Mouse (Mus musculus): ENCODE measurements around the gene Eftud2. TPM values are rescaled to one million over a fixed set of nuclear protein-coding genes. Genes with fewer than 3 reads are reported as not detected.

Eftud2 gene
- polyA plus RNA-seq (2015; fragmentation: Nextera tagmentation; extraction: Ambion mirVana), result 149 and 151 TPM in 2 replicates

DNA sequence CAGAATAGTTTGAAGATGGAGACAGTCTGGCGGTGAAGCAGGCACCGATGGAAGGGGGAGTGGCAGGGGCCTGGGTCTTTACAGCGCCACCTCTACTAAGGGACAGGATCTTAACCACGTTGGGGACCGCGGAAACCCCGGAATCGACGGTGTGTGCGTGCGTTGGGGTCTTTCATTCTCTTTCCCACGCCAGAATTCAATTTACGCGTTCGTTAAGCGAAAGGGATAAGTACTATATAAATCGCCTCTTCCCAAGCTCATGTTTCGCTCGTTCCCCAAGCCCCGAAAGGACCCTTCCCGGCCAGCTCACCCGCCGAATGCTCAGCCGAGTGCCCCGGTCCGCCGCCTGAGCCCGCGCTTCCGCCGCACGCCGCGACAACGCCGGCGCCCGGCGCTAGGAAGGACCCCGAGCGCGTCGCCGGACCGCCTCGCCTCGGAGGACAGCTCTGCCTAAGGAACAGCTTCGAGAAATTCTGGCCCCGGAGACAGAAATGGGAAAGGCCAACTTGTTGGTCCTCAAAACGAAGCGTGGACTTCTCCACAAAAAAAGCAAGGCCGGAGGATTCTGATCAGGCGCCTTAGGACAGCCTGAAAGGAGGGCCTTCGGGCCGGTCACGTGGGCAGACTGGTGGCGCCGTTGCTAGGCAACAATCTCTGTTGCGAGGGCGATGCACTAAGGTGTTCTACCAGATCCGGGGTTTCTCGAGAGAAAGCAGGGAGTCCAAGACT lies at the start of gene Eftud2, which contains the start of gene Ccdc103:
Gene Eftud2, minus strand, starts transcription at position 401 of the 729 bp plus-strand sequence.
Gene Ccdc103, plus strand, starts transcription at position 620 of the 729 bp plus-strand sequence.
- H3K4me1 ChIP-seq (replicated peaks), result peaks cover 24% of the 10 kb centered on the region
- peak within 1 kb of the TSS; percentile 89 for H3K9ac ChIP-seq
- H3K27me3 ChIP-seq, result peaks cover 20% of the 10 kb centered on the region
- H3K4me2 ChIP-seq, result peak within 1 kb of the TSS; percentile 80
- peaks cover 19% of the 10 kb centered on the region for H3K36me3 ChIP-seq
- H3K4me3 ChIP-seq, result peak within 1 kb of the TSS; percentile 77
- under 1% methylated on average over 62 of the region's 62 CpGs for WGBS
- peak within 1 kb of the TSS; percentile 90 for H3K27ac ChIP-seq
- H3K9me3 ChIP-seq, result no peaks in the 10 kb centered on the region
- peak; percentile 92 for ATAC-seq (ENCODE audit: low FRiP score)

DNA sequence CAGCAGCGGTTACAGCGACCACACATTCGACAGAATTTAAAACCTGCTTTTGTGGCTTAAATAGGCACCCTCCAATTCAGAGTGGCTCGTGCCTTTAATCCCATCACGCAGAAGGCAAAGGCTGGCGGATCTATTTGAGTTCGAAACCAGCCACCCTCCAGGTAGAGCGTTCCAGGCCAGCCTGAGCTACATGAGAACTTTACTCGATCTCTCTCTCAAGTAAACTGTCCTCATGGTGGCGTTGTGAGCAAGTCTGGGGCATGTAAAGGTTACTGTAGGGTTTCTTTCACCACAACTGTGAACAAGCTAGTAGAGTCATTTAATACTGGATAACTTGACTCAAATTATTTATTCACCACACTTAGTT lies 44.5 kb upstream of the Eftud2 start:
- H3K36me3 ChIP-seq, result no peaks in the 10 kb centered on the region
- H3K4me2 ChIP-seq, result peak overlapping the region; percentile 81
- peaks cover 6% of the 10 kb centered on the region for H3K27me3 ChIP-seq
- H3K9me3 ChIP-seq, result no peaks in the 10 kb centered on the region
- peak; percentile 32; the same call in 1 of the 2 replicates for ATAC-seq (ENCODE audit: low FRiP score)
- peaks cover 25% of the 10 kb centered on the region for H3K4me1 ChIP-seq (replicated peaks)
- H3K27ac ChIP-seq, result peak overlapping the region; percentile 76
- H3K4me3 ChIP-seq, result peak overlapping the region; percentile 60
- WGBS, result 3% methylated on average over 10 of the region's 10 CpGs
- peak overlapping the region; percentile 49; the same call in 1 of the 2 replicates for H3K9ac ChIP-seq

- Histone ChIP-seq H3K27me3 (peaks cover 5% of the 10 kb centered on the region; the same call in 1 of the 2 replicates), H3K4me3 (peak within 1 kb of the TSS; percentile 60), H3K9me3 (no peaks in the 10 kb centered on the region), H3K4me1 (replicated peaks) (peaks cover 25% of the 10 kb centered on the region), H3K9ac (peak within 1 kb of the TSS; percentile 66), H3K36me3 (no peaks in the 10 kb centered on the region), H3K27ac (peak within 1 kb of the TSS; percentile 76), H3K4me2 (peak within 1 kb of the TSS; percentile 81)
- under 1% methylated on average over 62 of the region's 62 CpGs for WGBS
- peak; percentile 86 for ATAC-seq (ENCODE audit: low FRiP score)
Measured at GRCm38 (mm10) chr11:102924557-102925350, 44.0 kb upstream of the Eftud2 start, which contains the start of gene Kif18b. Kif18b (minus strand) TSS chr11:102925124.

GRCm38 (mm10) chr11:102921491-102921890 lies 40.7 kb upstream of the Eftud2 start:
- H3K9ac ChIP-seq, result peak overlapping the region; percentile 15; the same call in 1 of the 2 replicates

DNA sequence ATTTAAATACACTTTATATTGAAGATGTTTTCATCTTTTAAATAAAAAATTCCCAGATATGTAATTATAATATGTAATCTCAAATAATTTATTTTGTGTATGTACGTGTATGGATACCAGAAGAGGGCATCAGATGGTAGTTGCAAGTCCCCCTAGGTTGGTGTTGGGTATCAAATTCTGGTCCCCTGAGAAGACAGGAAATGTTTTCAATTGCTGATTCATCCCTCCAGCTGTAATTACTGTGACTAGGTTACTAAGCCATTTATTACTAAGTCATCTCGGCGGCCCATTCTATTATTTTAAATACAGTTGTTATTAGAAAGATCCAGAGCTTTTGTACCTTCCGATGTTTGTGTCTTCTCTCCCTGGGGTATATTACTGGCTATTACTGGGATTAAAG lies 37.3 kb upstream of the Eftud2 start:
- peaks cover 16% of the 10 kb centered on the region for H3K4me1 ChIP-seq (replicated peaks)
- ATAC-seq (ENCODE audit: low FRiP score), result no peak
- WGBS, result 70% methylated on average over 4 of the region's 4 CpGs
- no peak overlapping the region for H3K9ac ChIP-seq
- H3K27me3 ChIP-seq, result no peaks in the 10 kb centered on the region
- H3K9me3 ChIP-seq, result no peaks in the 10 kb centered on the region
- H3K36me3 ChIP-seq, result 0 out of 2 replicates have a peak, but pooled peaks cover 5% of the 10 kb centered on the region
- no peak overlapping the region for H3K4me3 ChIP-seq
- H3K27ac ChIP-seq, result no peak overlapping the region
- no peak overlapping the region for H3K4me2 ChIP-seq

More at GRCm38 (mm10) chr11:102921491-102921890, 40.7 kb upstream of the Eftud2 start:
- Histone ChIP-seq H3K4me3 (no peak overlapping the region), H3K27me3 (no peaks in the 10 kb centered on the region), H3K4me1 (replicated peaks) (peaks cover 25% of the 10 kb centered on the region), H3K9me3 (no peaks in the 10 kb centered on the region), H3K36me3 (no peaks in the 10 kb centered on the region), H3K27ac (peak overlapping the region; percentile 48; the same call in 1 of the 2 replicates), H3K4me2 (no peak overlapping the region)
- WGBS, result 59% methylated on average over 6 of the region's 6 CpGs
- ATAC-seq (ENCODE audit: low FRiP score), result no peak

DNA sequence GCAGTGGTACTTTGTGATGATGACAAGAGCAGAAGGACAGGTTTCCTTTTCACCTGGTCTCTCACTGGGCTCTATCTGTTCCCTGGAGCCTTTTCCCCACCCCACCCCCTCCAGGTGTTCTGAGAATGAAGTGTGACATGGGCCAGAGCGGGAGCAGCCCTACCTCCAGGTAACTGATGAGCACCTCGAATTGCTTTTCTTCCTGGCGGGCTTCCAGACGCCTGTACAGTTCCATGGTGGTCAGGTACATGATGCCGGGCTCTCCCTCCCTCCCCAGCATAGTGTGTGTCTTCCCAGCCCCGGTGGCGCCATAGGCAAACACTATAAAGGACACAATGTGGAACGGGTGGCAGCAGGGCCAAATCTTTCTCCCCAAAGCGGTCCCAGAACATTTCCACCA lies 34.6 kb upstream of the Eftud2 start:
- no peaks in the 10 kb centered on the region for H3K4me1 ChIP-seq (replicated peaks)
- ATAC-seq (ENCODE audit: low FRiP score), result no peak
- H3K9me3 ChIP-seq, result no peaks in the 10 kb centered on the region
- no peak overlapping the region for H3K4me2 ChIP-seq
- no peak overlapping the region for H3K9ac ChIP-seq
- no peak overlapping the region for H3K4me3 ChIP-seq
- H3K27ac ChIP-seq, result no peak overlapping the region
- no peaks in the 10 kb centered on the region for H3K27me3 ChIP-seq
- H3K36me3 ChIP-seq, result 0 out of 2 replicates have a peak, but pooled peaks cover 5% of the 10 kb centered on the region
- WGBS, result 93% methylated on average over 9 of the region's 9 CpGs

DNA sequence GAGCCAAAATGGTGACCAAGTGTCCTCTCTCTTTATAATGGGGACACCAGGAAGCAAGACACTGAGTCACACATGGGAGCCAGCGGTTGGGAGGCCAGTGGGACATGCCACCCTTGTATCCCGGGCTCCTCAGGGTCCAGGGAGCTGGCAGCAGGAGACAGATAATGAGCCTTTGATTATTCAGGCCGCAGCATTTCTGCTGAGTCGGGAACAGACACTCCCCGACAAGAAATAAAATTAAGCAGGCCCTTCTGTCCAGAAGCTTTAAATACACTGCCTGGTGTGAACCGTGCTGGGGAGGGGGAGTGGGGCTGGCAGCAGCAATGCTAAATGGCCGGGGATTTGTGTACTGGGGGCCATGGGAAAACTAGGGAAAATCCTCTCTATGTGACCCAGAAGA lies 30.6 kb upstream of the Eftud2 start:
- WGBS, result 62% methylated on average over 7 of the region's 7 CpGs
- Histone ChIP-seq H3K36me3 (peaks cover 18% of the 10 kb centered on the region; the same call in 1 of the 2 replicates), H3K9ac (no peak overlapping the region; the same call in 1 of the 2 replicates), H3K4me3 (no peak overlapping the region), H3K9me3 (no peaks in the 10 kb centered on the region), H3K4me2 (no peak overlapping the region), H3K27me3 (no peaks in the 10 kb centered on the region), H3K27ac (no peak overlapping the region), H3K4me1 (replicated peaks) (no peaks in the 10 kb centered on the region)
- no peak for ATAC-seq (ENCODE audit: low FRiP score)

GRCm38 (mm10) chr11:102903654-102904053 lies 22.9 kb upstream of the Eftud2 start:
- ATAC-seq (ENCODE audit: low FRiP score), result no peak
- H3K36me3 ChIP-seq, result peaks cover 13% of the 10 kb centered on the region; the same call in 1 of the 2 replicates
- 68% methylated on average over 7 of the region's 7 CpGs for WGBS

DNA sequence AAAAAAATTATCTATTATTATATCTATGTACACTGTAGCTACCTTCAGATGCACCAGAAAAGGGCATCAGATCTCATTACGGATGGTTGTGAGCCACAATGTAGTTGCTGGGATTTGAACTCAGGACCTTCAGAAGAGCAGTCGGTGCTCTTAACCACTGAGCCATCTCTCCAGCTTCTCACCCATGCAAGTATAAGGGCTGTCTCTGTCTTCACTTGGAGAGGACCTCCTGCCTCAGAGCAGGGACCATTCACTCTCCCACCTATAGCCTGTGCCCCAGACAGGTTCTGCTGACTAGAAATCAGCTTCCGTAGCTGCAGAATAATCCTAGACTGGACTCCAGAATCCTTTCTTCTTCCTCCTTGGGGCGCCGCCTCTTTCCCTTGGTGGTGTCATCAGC lies 21.3 kb upstream of the Eftud2 start:
- Histone ChIP-seq H3K36me3 (no peaks in the 10 kb centered on the region), H3K4me2 (no peak overlapping the region), H3K4me1 (replicated peaks) (peaks cover 26% of the 10 kb centered on the region), H3K9me3 (no peaks in the 10 kb centered on the region), H3K27ac (no peak overlapping the region), H3K9ac (no peak overlapping the region), H3K27me3 (peaks cover 36% of the 10 kb centered on the region), H3K4me3 (no peak overlapping the region)
- no peak for ATAC-seq (ENCODE audit: low FRiP score)
- 85% methylated on average over 5 of the region's 5 CpGs for WGBS

More at GRCm38 (mm10) chr11:102903654-102904053, 22.9 kb upstream of the Eftud2 start:
- peaks cover 22% of the 10 kb centered on the region for H3K27me3 ChIP-seq
- no peak overlapping the region for H3K4me3 ChIP-seq
- H3K4me1 ChIP-seq (replicated peaks), result peaks cover 15% of the 10 kb centered on the region
- no peak overlapping the region for H3K4me2 ChIP-seq
- no peaks in the 10 kb centered on the region for H3K9me3 ChIP-seq
- H3K27ac ChIP-seq, result no peak overlapping the region
- H3K9ac ChIP-seq, result 0 out of 2 replicates have a peak overlapping the region, but pooled peaks have one; percentile 1

- peaks cover 45% of the 10 kb centered on the region for H3K27me3 ChIP-seq
- peaks cover 26% of the 10 kb centered on the region for H3K4me1 ChIP-seq (replicated peaks)
- no peak overlapping the region for H3K9ac ChIP-seq
- WGBS, result 56% methylated on average over 4 of the region's 4 CpGs
- ATAC-seq (ENCODE audit: low FRiP score), result 0 out of 2 replicates have a peak, but pooled peaks have one; percentile 55
- no peak overlapping the region for H3K4me2 ChIP-seq
- H3K4me3 ChIP-seq, result no peak overlapping the region
- H3K36me3 ChIP-seq, result no peaks in the 10 kb centered on the region
- H3K9me3 ChIP-seq, result no peaks in the 10 kb centered on the region
- H3K27ac ChIP-seq, result 0 out of 2 replicates have a peak overlapping the region, but pooled peaks have one; percentile 1
Measured at GRCm38 (mm10) chr11:102901199-102901598, 20.4 kb upstream of the Eftud2 start.

DNA sequence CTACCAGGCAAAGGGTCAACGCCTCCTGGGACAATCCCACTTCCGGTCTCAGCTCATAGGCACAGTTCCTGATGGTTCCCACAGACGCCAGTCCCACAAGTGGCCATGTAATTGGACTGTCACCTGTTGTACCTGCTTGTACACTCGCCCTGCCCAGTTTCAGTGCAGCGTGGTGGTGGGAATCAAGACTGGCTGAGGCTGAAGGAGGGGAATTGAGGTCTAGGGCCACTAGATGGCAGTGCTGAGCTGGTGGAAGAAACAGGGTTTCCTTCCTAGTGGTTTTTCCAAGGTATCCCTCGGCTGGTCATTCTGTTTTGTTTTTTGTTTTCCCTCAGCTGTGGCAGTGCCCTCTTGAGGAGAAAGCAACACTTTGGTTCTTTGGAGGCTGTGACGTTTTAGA lies 20.0 kb upstream of the Eftud2 start, which contains the start of gene Gfap:
Gene Gfap, minus strand, starts transcription at position 150 of the 400 bp plus-strand sequence.
- no peaks in the 10 kb centered on the region for H3K9me3 ChIP-seq
- H3K9ac ChIP-seq, result no peak within 1 kb of the TSS
- H3K4me3 ChIP-seq, result no peak within 1 kb of the TSS
- H3K27me3 ChIP-seq, result peaks cover 49% of the 10 kb centered on the region
- peak; percentile 61; the same call in 1 of the 2 replicates for ATAC-seq (ENCODE audit: low FRiP score)
- H3K27ac ChIP-seq, result 0 out of 2 replicates have a peak within 1 kb of the TSS, but pooled peaks have one; percentile 1
- 12% methylated on average over 7 of the region's 7 CpGs for WGBS
- H3K4me2 ChIP-seq, result no peak within 1 kb of the TSS
- H3K36me3 ChIP-seq, result no peaks in the 10 kb centered on the region
- peaks cover 26% of the 10 kb centered on the region for H3K4me1 ChIP-seq (replicated peaks)

GRCm38 (mm10) chr11:102898408-102898807 lies 17.6 kb upstream of the Eftud2 start:
- H3K27ac ChIP-seq, result no peak overlapping the region
- H3K4me1 ChIP-seq (replicated peaks), result peaks cover 14% of the 10 kb centered on the region
- H3K36me3 ChIP-seq, result no peaks in the 10 kb centered on the region
- H3K4me2 ChIP-seq, result no peak overlapping the region
- 71% methylated on average over 9 of the region's 9 CpGs for WGBS
- no peaks in the 10 kb centered on the region for H3K9me3 ChIP-seq
- 0 out of 2 replicates have a peak, but pooled peaks have one; percentile 38 for ATAC-seq (ENCODE audit: low FRiP score)
- H3K9ac ChIP-seq, result no peak overlapping the region; the same call in 1 of the 2 replicates
- H3K27me3 ChIP-seq, result peaks cover 73% of the 10 kb centered on the region
- no peak overlapping the region for H3K4me3 ChIP-seq

Data from hindbrain, embryonic 13.5 days (tissue).